Mouse (Mus musculus) midbrain, embryonic 16.5 days (tissue): Measurements from ENCODE around the gene Trp63. TPM values are rescaled to one million over a fixed set of nuclear protein-coding genes. Genes with fewer than 3 reads are reported as not detected.

Experiments used
- ATAC-seq: fragments of 200-750 bp; cut with Nextera tagmentation; 2 replicates; pipeline ENCODE4 v1.8.0; 2017; ENCODE audit warnings: moderate TSS enrichment
- H3K27ac ChIP-seq: fragments of 300-500 bp; sonication (generic); 2 replicates; pipeline ENCODE4 v1.5.1; 2014; ENCODE audit warnings: mild to moderate bottlenecking, low read length, mixed read lengths
- H3K27me3 ChIP-seq: fragments of 300-500 bp; sonication (generic); 2 replicates; pipeline ENCODE4 v1.6.1; 2014; ENCODE audit warnings: low read depth, low read length, mixed read lengths; ENCODE audit not compliant: control insufficient read depth, insufficient read depth
- H3K36me3 ChIP-seq: fragments of 300-500 bp; sonication (generic); 2 replicates; pipeline ENCODE4 v1.6.1; 2014; ENCODE audit warnings: mild to moderate bottlenecking, low read length, moderate library complexity, mixed read lengths; ENCODE audit not compliant: control insufficient read depth, insufficient read depth
- H3K4me1 ChIP-seq: fragments of 300-500 bp; sonication (generic); 2 replicates; pipeline ENCODE4 v1.6.1; 2014; ENCODE audit warnings: mild to moderate bottlenecking, low read length, mixed read lengths; ENCODE audit not compliant: control insufficient read depth, insufficient read depth
- H3K4me2 ChIP-seq: fragments of 300-500 bp; sonication (generic); 2 replicates; pipeline ENCODE4 v1.6.1; 2014; ENCODE audit warnings: mild to moderate bottlenecking, low read length, mixed read lengths
- H3K4me3 ChIP-seq: fragments of 300-500 bp; sonication (generic); 2 replicates; pipeline ENCODE4 v1.5.1; 2014; ENCODE audit warnings: low read depth, mild to moderate bottlenecking, low read length, moderate library complexity, mixed read lengths
- H3K9ac ChIP-seq: fragments of 300-500 bp; sonication (generic); 2 replicates; pipeline ENCODE4 v1.6.1; 2014; ENCODE audit warnings: low read depth, low read length, mixed read lengths
- H3K9me3 ChIP-seq: fragments of 300-500 bp; sonication (generic); replicated peaks from 2 replicates; pipeline ENCODE4 v1.6.1; 2014; ENCODE audit warnings: mild to moderate bottlenecking, low read length, mixed read lengths; ENCODE audit not compliant: control insufficient read depth, poor library complexity, severe bottlenecking
- WGBS: fragments of 180-500 bp; shearing (Covaris S2); extraction: QIAGEN DNeasy Blood & Tissue Kit; methylation state at CpG from one replicate; pipeline ENCODE4 v1.1.7; 2014; 5-methylcytosine and 5-hydroxymethylcytosine counted together
- polyA plus RNA-seq: library from polyadenylated mRNA; unstranded; fragments of >200 nt; fragmentation: Nextera tagmentation; extraction: Ambion mirVana; gene quantifications from 2 replicates; pipeline ENCODE4 v1.2.1, GENCODE M21; 2015

The Trp63 gene
- polyA plus RNA-seq, 1 experiment from 2014 or later: 0.35 TPM

- Histone ChIP-seq H3K4me2 (no peak overlapping the region), H3K36me3 (no peaks in the 10 kb centered on the region), H3K4me3 (no peak overlapping the region), H3K27me3 (no peaks in the 10 kb centered on the region), H3K9me3 (no peaks in the 10 kb centered on the region), H3K9ac (no peak overlapping the region), H3K27ac (no peak overlapping the region), H3K4me1 (no peaks in the 10 kb centered on the region)
- 88% methylated on average over 2 of the region's 2 CpGs for WGBS
- no peak for ATAC-seq
Observed at GRCm38 (mm10) chr16:25701252-25701651, 17.7 kb downstream of the Trp63 start.

DNA sequence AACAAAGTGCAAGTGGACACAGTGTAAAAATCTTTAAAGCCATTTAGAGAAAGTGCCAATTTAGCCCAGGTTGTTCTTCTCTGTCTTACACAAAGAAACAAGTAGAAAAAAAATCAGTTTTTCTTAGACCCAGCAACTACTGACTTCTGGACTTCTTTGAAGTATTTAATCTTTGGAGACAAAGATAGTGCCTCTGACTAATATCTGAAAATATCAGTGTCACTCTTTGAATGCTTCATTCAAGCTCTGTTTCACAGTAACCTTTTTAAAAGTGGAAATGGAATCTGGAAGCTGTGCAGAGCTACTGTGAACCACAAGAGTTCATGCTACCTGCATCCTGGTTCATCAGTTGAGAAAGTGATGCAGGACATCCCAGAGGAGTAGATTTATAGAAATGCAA lies 22.7 kb downstream of the Trp63 start:
- no peaks in the 10 kb centered on the region for H3K9me3 ChIP-seq
- H3K27me3 ChIP-seq: no peaks in the 10 kb centered on the region
- H3K36me3 ChIP-seq: no peaks in the 10 kb centered on the region
- no peaks in the 10 kb centered on the region for H3K4me1 ChIP-seq
- H3K9ac ChIP-seq: no peak overlapping the region
- H3K4me2 ChIP-seq: no peak overlapping the region
- ATAC-seq: no peak
- H3K4me3 ChIP-seq: no peak overlapping the region
- H3K27ac ChIP-seq: no peak overlapping the region

GRCm38 (mm10) chr16:25715790-25716189 lies 32.2 kb downstream of the Trp63 start:
- H3K4me1 ChIP-seq: no peaks in the 10 kb centered on the region
- no peaks in the 10 kb centered on the region for H3K36me3 ChIP-seq
- no peak for ATAC-seq
- no peak overlapping the region for H3K4me3 ChIP-seq
- no peak overlapping the region for H3K27ac ChIP-seq
- 0 out of 2 replicates have a peak, but pooled peaks cover 3% of the 10 kb centered on the region for H3K9me3 ChIP-seq
- no peak overlapping the region for H3K4me2 ChIP-seq
- H3K27me3 ChIP-seq: no peaks in the 10 kb centered on the region
- H3K9ac ChIP-seq: no peak overlapping the region
- WGBS: 85% methylated on average over 3 of the region's 3 CpGs

DNA sequence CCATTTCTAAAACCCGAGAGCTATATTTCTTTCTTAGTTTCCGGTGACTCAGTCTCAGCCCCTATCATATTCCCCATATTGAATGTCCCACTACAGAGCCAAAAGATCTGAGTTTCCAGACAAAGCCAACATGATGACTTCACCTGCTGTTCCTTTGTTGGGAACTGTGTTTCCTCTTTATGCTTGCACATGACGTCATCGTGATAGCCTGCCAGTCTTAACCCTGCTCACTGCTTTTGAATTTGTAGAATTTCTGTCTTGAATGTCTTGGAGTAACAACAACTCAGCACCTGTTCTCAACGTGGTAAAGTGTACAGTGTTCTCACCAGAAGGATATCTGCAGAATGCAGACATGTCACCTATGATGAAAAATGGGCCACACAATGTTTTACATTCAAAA lies 39.6 kb downstream of the Trp63 start:
- no peak overlapping the region for H3K4me2 ChIP-seq
- no peaks in the 10 kb centered on the region for H3K27me3 ChIP-seq
- no peak for ATAC-seq
- H3K9ac ChIP-seq: no peak overlapping the region
- 72% methylated on average over 5 of the region's 5 CpGs for WGBS
- no peak overlapping the region for H3K4me3 ChIP-seq
- no peaks in the 10 kb centered on the region for H3K9me3 ChIP-seq
- H3K36me3 ChIP-seq: no peaks in the 10 kb centered on the region
- H3K4me1 ChIP-seq: no peaks in the 10 kb centered on the region
- H3K27ac ChIP-seq: no peak overlapping the region

GRCm38 (mm10) chr16:25727001-25727400 lies 43.4 kb downstream of the Trp63 start:
- no peaks in the 10 kb centered on the region for H3K27me3 ChIP-seq
- H3K9ac ChIP-seq: no peak overlapping the region
- H3K4me2 ChIP-seq: no peak overlapping the region
- no peaks in the 10 kb centered on the region for H3K36me3 ChIP-seq
- no peak overlapping the region for H3K4me3 ChIP-seq
- no peak for ATAC-seq
- WGBS: 93% methylated on average over 5 of the region's 5 CpGs
- H3K27ac ChIP-seq: no peak overlapping the region
- H3K4me1 ChIP-seq: no peaks in the 10 kb centered on the region
- H3K9me3 ChIP-seq: no peaks in the 10 kb centered on the region

- Histone ChIP-seq H3K9me3 (no peaks in the 10 kb centered on the region), H3K4me1 (no peaks in the 10 kb centered on the region), H3K9ac (no peak overlapping the region), H3K27ac (no peak overlapping the region), H3K4me2 (no peak overlapping the region), H3K36me3 (no peaks in the 10 kb centered on the region), H3K27me3 (no peaks in the 10 kb centered on the region), H3K4me3 (no peak overlapping the region)
- WGBS: 78% methylated on average over 7 of the region's 7 CpGs
- no peak for ATAC-seq
Observed at GRCm38 (mm10) chr16:25727957-25728506, 44.5 kb downstream of the Trp63 start.

- no peaks in the 10 kb centered on the region for H3K9me3 ChIP-seq
- H3K36me3 ChIP-seq: no peaks in the 10 kb centered on the region
- H3K4me3 ChIP-seq: no peak overlapping the region
- no peaks in the 10 kb centered on the region for H3K27me3 ChIP-seq
- no peak overlapping the region for H3K4me2 ChIP-seq
- no peaks in the 10 kb centered on the region for H3K4me1 ChIP-seq
- no peak for ATAC-seq
- no peak overlapping the region for H3K27ac ChIP-seq
- WGBS: 81% methylated on average over 3 of the region's 3 CpGs
- no peak overlapping the region for H3K9ac ChIP-seq
Observed at GRCm38 (mm10) chr16:25736912-25737311, 53.3 kb downstream of the Trp63 start.

DNA sequence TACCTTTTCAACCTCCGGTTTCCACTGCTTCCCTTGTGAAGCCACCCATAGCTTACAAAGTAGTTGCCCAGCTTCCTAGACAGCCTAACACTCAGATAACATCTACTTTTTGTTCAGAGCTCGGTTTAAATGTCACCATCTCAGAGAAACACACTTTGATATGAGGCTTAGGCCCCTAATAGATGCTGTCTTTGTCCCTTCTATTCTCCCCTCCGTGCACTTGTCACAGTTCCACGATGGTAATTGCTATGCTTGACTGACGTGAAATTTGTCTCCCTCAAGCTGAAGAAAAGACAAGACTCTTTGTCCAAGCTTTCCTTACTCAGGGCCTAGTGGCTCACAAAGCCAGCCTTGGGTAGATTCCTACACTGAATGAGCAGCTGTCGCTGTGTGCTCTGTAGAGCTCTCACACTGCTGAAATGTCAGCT lies 54.1 kb downstream of the Trp63 start:
- Histone ChIP-seq H3K4me3 (no peak overlapping the region), H3K36me3 (no peaks in the 10 kb centered on the region), H3K27me3 (no peaks in the 10 kb centered on the region), H3K27ac (no peak overlapping the region), H3K9ac (no peak overlapping the region), H3K9me3 (no peaks in the 10 kb centered on the region), H3K4me2 (no peak overlapping the region), H3K4me1 (no peaks in the 10 kb centered on the region)
- 19% methylated on average over 6 of the region's 6 CpGs for WGBS
- peak; percentile 32; the same call in 1 of the 2 replicates for ATAC-seq

DNA sequence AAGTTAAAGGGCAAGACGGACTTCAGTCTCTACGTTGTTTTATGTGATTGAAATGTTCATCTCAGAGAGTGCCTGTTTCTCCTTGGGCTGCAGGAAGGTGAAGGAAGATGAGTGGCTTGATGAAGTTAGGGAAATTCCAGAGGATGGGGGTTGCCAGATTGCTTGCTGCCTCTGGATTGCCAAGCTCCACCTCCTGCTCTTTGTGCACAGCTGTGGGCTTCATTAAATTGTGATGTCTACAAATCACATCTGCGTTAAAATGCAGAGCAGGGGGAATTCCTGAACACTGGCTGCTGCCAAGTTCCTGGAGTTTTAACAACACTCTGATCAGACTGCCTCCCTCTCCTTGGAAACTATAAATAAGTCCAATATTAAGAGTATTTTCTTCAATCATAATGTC lies 63.2 kb downstream of the Trp63 start:
- Histone ChIP-seq H3K9ac (no peak overlapping the region), H3K9me3 (no peaks in the 10 kb centered on the region), H3K4me3 (no peak overlapping the region), H3K4me1 (no peaks in the 10 kb centered on the region), H3K4me2 (no peak overlapping the region), H3K27me3 (no peaks in the 10 kb centered on the region), H3K36me3 (no peaks in the 10 kb centered on the region), H3K27ac (no peak overlapping the region)
- WGBS: 39% methylated on average over 3 of the region's 3 CpGs
- ATAC-seq: no peak
